Mouse (Mus musculus) WW6 (cell line): ENCODE results near the gene Fmo2.

Experiments
- DNase-seq: peaks from one replicate; pipeline ENCODE4 v3.0.0-alpha.2; 2013; ENCODE audit warnings: low read depth, low spot score

Gene Fmo2

GRCm38 (mm10) chr1:162891980-162892451 lies 6.5 kb downstream of the Fmo2 start:
- no peak for DNase-seq

DNA sequence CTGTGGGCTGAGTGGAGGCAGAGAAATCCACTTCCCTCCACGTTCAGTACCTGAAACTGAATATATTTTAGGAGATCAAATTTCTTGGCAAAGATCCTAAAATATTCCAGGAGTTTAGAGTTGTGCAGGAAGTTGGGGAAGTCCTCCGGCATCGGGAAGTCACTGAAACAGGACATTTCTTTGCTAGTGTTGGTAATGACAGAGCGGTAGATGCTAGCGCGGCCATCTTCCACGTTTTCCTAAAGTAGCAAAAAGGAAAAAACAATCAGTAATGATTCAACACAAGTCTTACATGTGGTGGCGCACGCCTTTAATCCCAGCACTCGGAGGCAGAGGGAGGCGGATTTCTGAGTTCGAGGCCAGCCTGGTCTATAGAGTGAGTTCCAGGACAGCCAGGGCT lies 9.9 kb downstream of the Fmo2 start:
- no peak for DNase-seq

DNA sequence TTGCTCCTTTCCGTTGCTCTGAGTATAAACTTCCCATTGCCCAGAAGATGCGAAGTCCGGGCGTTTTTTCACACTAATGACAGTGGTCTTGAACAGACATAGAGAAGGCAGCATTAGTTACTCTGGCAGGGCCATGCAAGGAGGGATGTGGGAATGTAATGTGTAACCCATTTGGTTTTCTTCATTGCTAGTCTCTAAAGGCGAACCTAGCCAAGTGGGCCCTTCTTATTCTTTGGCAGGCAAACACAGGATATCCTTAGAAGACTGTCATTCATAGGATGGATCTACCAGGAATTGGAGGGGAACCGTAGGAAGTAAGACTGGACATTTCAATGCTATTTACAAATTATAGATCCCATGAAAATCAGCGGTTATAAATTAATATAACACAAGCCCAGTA lies 10.9 kb downstream of the Fmo2 start:
- DNase-seq: no peak

GRCm38 (mm10) chr1:162886138-162886816 lies 12.2 kb downstream of the Fmo2 start:
- no peak for DNase-seq

DNA sequence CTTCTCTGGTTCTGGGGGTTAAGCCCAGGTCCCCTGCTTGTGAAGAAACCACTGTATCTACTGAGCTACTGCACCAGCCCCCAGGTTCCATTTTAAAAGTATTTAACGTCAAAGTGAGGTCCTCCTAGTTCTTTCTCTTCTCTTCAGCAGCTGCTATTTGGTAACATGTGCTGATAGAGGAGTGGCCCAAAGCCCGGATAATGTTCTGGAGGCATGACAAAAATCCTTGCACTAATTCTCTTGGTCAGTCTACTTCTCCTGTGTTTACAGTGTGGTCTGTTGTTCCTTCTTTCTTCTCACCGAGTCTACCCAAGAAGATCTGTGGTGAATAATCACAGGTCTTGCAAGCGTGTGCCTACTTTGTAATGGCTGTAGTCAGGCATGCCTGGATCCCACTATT lies 15.8 kb downstream of the Fmo2 start:
- DNase-seq: no peak

- no peak for DNase-seq
Measured at GRCm38 (mm10) chr1:162879595-162880369, 18.7 kb downstream of the Fmo2 start.

GRCm38 (mm10) chr1:162875091-162875490 lies 23.4 kb downstream of the Fmo2 start:
- no peak for DNase-seq

DNA sequence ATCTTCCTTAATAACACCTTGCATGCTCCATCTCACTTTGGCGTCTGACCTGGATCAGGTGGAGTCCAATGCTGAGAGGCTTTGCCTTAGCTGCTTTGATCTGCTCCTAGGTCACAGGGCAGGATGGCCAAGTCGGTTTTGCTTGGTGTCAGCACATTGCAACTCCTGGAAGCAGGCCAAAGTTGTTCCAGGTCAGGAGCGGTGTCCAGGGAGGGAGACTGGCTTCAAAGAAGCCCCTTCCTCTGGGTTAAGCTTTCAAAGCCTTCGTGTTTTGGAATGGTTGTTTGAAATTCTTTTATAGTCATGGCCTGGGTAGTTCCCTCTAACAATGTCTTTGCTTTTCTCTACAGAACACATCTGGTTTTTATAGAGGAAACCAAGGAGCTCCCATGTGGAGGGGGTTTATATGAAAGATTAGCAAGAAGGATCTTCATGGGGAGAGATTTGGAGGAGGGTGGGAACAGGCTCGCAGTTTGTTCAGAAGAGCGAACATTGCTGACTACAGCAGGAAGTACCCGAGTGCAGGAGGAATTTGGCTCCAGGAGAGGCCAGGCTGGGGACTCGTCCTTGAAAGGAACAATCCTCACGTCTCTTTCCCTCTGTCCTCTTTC lies 26.7 kb downstream of the Fmo2 start:
- DNase-seq: no peak

GRCm38 (mm10) chr1:162870978-162871377 lies 27.5 kb downstream of the Fmo2 start:
- DNase-seq: no peak

DNA sequence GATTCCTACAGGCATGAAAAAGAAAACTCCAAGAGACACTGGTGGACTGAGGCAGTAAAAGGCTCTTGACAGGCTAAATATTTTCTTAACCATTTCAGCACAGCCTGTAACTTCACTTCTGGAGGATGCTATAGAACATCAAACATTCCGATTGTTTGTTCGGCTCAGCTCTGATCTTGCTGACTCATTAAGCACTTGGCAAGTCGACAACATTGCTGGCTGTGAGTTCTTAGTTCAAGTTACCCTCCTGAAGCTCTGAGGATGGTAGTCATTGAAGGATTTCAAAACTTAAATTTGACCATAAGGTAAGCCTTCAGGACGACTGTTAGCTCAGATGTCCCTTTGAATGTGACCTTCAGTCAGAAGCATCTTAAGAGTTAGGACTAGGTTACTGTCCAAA lies 31.1 kb downstream of the Fmo2 start:
- no peak for DNase-seq

DNA sequence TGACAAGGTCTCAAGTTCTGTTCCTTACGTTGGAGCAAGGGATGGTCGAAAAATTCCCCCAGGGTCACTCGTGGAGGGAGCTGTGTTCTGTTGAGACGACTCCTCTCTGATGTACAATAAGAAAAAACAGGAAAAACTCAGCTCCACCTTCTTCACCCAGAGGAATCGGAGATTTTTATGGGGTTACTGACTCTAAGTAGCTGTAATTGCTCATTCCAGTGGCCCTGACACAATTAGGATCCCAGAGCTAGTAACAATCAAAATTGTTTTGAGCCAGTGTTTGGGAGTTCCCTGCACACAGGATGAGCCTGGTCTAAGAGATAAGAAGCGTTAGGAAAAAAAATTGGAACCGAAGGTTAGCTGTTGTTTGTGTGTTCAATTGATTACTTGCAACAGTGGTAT lies 32.2 kb downstream of the Fmo2 start, which contains the start of gene Fmo1:
Fmo1 (minus strand) TSS at position 331 of the 402 bp plus-strand sequence.
- DNase-seq: no peak

GRCm38 (mm10) chr1:162865493-162865830 lies 33.1 kb downstream of the Fmo2 start:
- DNase-seq: no peak

DNA sequence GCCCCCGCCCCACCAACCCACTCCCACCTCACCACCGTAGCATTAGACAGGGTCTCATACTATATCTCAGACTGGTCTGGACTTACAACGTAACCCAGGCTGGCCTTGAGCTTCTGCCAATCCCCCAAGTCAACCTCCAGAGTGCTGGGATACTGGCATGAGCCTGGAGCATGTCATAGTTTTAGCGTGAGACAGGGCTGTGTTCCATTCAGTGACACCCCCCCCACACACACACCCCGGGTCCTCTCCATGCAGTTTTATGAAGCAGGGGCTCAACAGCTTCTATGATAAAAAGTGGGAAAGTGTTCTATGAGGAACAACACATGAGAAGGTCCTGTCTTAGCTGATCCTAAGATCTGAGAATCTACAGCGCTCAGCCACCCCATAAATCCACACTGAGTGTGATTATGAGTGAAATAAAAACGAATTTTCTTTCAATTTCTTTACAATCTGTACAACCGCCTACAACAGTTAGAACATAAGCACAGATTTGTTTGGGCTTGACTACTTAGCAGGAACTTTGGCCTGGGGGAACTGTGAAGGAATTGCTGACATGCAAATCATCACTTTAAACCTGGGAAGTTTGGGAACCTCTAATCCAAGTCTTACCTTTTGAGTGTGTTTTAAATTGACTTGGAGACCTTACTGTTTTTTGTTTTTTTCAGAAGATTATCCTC lies 33.6 kb downstream of the Fmo2 start:
- no peak for DNase-seq

GRCm38 (mm10) chr1:162864279-162864678 lies 34.2 kb downstream of the Fmo2 start:
- no peak for DNase-seq

- no peak for DNase-seq
Measured at GRCm38 (mm10) chr1:162863579-162863978, 34.9 kb downstream of the Fmo2 start.

- no peak for DNase-seq
Measured at GRCm38 (mm10) chr1:162862328-162862727, 36.2 kb downstream of the Fmo2 start.

GRCm38 (mm10) chr1:162859996-162860605 lies 38.4 kb downstream of the Fmo2 start:
- no peak for DNase-seq

DNA sequence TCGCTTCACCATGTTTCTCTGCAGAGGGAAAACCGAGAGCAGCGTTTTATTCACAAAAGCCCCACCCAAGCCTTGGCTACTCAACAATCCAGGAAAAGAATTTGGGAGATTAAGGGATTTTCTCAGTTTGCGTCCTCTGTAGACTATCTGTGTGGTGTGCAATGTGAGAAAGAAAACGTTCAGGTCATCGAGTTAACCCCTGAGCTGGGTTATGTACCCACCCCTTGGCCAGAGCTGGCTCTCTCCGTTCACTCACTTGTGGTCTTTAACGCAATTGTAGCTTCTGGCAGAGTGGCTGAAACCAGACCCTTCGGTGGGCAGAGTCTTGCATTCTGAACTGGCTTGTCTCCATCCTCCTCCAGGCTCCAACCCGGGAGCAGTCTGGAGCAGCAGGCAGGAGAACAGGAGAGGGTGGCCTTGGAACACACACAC lies 39.0 kb downstream of the Fmo2 start:
- DNase-seq: no peak

- DNase-seq: no peak
Measured at GRCm38 (mm10) chr1:162858748-162859130, 39.8 kb downstream of the Fmo2 start.

GRCm38 (mm10) chr1:162857766-162858747 lies 40.5 kb downstream of the Fmo2 start:
- no peak for DNase-seq
